Mouse (Mus musculus) ovary, postnatal 36 days (tissue): ENCODE measurements around the gene Ccdc32.
"Not testable (repeated sequence)": the region's sequence is repeated elsewhere in the genome, so short reads cannot be mapped to it uniquely, and the experiment has no call there.

Experiments used
- DNase-seq: peaks from one replicate; pipeline ENCODE4 v3.0.0; 2022; ENCODE audit warnings: low spot score, mixed read lengths

Ccdc32 gene

GRCm38 (mm10) chr2:119028941-119029551 lies at the start of gene Ccdc32:
TSS of gene Ccdc32 (minus strand) at chr2:119029393.
- peak; percentile 89 for DNase-seq

- DNase-seq = no peak
Measured at GRCm38 (mm10) chr2:119072397-119072796, 43.2 kb upstream of the Ccdc32 start.

- no peak for DNase-seq
Measured at GRCm38 (mm10) chr2:119060139-119060538, 30.9 kb upstream of the Ccdc32 start.

GRCm38 (mm10) chr2:119050132-119050650 lies 21.0 kb upstream of the Ccdc32 start:
- no peak for DNase-seq

- DNase-seq = no peak
Measured at GRCm38 (mm10) chr2:119047849-119048248, 18.7 kb upstream of the Ccdc32 start.

- DNase-seq = peak; percentile 91
Measured at GRCm38 (mm10) chr2:119046649-119047611, 17.7 kb upstream of the Ccdc32 start, which contains the start of gene Knl1. TSS of gene Knl1 (plus strand) at chr2:119047119.

- no peak for DNase-seq
Measured at GRCm38 (mm10) chr2:119045163-119045562, 16.0 kb upstream of the Ccdc32 start.

- DNase-seq = no peak
Measured at GRCm38 (mm10) chr2:119040882-119041281, 11.7 kb upstream of the Ccdc32 start.

GRCm38 (mm10) chr2:119035397-119035745 lies 6.2 kb upstream of the Ccdc32 start:
- DNase-seq = no peak

- peak; percentile 86 for DNase-seq
Measured at GRCm38 (mm10) chr2:119034656-119035396, 5.6 kb upstream of the Ccdc32 start, which contains the start of gene Rpusd2. TSS of gene Rpusd2 (plus strand) at chr2:119034790.

GRCm38 (mm10) chr2:119032191-119032590 lies 3.0 kb upstream of the Ccdc32 start:
- DNase-seq = no peak

- DNase-seq = no peak
Measured at GRCm38 (mm10) chr2:119026951-119027350, 2.2 kb downstream of the Ccdc32 start.

- no peak for DNase-seq
Measured at GRCm38 (mm10) chr2:119025239-119025616, 4.0 kb downstream of the Ccdc32 start.

GRCm38 (mm10) chr2:119024536-119025238 lies 4.5 kb downstream of the Ccdc32 start:
- DNase-seq = no peak

- no peak for DNase-seq
Measured at GRCm38 (mm10) chr2:119023154-119023660, 6.0 kb downstream of the Ccdc32 start.

GRCm38 (mm10) chr2:119019538-119019937 lies 9.7 kb downstream of the Ccdc32 start:
- no peak for DNase-seq

GRCm38 (mm10) chr2:119019131-119019530 lies 10.1 kb downstream of the Ccdc32 start:
- no peak for DNase-seq

GRCm38 (mm10) chr2:119018391-119019122 lies 10.6 kb downstream of the Ccdc32 start:
- DNase-seq = no peak

GRCm38 (mm10) chr2:119017647-119018046 lies 11.5 kb downstream of the Ccdc32 start:
- DNase-seq = no peak

GRCm38 (mm10) chr2:119016312-119016711 lies 12.9 kb downstream of the Ccdc32 start:
- not testable (repeated sequence) for DNase-seq
